ENCODE assay signal across 23 mouse cellular contexts in genomic region chr8:99348618-99349017, GRCm38 (mm10).
DNase-seq lines count a peak whose midpoint lies in the region; ATAC-seq lines count a peak whose summit lies in the region.
"Had no signal": no experiment of that assay in that cellular context is flagged by ENCODE, and none has a peak within 500 bp of the region (broad histone marks: within the 10 kb centered on the region; RNA-seq: fewer than 3 reads in every experiment).

No protein-coding gene starts in this region.

- peaks cover 28% of the 10 kb centered on the region for H3K4me1 ChIP-seq in midbrain, embryonic 10.5 days
- peaks cover 2% of the 10 kb centered on the region; the same call in 1 of the 2 replicates for H3K4me1 ChIP-seq in midbrain, embryonic 11.5 days (ENCODE audit: control insufficient read depth, insufficient read depth, low read length)
- no peaks in the 10 kb centered on the region; the same call in 1 of the 2 replicates for H3K4me1 ChIP-seq in midbrain, embryonic 16.5 days (ENCODE audit: control insufficient read depth, insufficient read depth, low read length)
- H3K4me1 ChIP-seq in heart, embryonic 12.5 days (replicated peaks), result no peaks in the 10 kb centered on the region
- H3K4me1 ChIP-seq: embryonic facial prominence, embryonic 12.5 days; hindbrain, embryonic 10.5 days; intestine, embryonic 15.5 days; limb, embryonic 12.5 days; liver, embryonic 13.5 days had no signal

- no peak overlapping the region for H3K9ac ChIP-seq in midbrain, embryonic 11.5 days (ENCODE audit: low read length)
- no peak overlapping the region for H3K9ac ChIP-seq in midbrain, embryonic 16.5 days (ENCODE audit: low read depth, low read length)
- H3K9ac ChIP-seq in heart, embryonic 12.5 days, result no peak overlapping the region
- H3K9ac ChIP-seq: embryonic facial prominence, embryonic 12.5 days; intestine, embryonic 15.5 days; limb, embryonic 12.5 days; liver, embryonic 13.5 days; lung, embryonic 14.5 days had no signal

- no peaks in the 10 kb centered on the region for H3K9me3 ChIP-seq in midbrain, embryonic 10.5 days (replicated peaks)
- H3K9me3 ChIP-seq in midbrain, embryonic 11.5 days (ENCODE audit: control insufficient read depth, low read length), result no peaks in the 10 kb centered on the region
- no peaks in the 10 kb centered on the region for H3K9me3 ChIP-seq in midbrain, embryonic 16.5 days (replicated peaks; ENCODE audit: control insufficient read depth, low read length, poor library complexity, severe bottlenecking)
- H3K9me3 ChIP-seq in heart, embryonic 12.5 days (replicated peaks), result no peaks in the 10 kb centered on the region
- H3K9me3 ChIP-seq: embryonic facial prominence, embryonic 12.5 days; hindbrain, embryonic 10.5 days; intestine, embryonic 15.5 days; limb, embryonic 12.5 days; liver, embryonic 13.5 days had no signal

- WGBS in midbrain, embryonic 10.5 days, result 63% methylated on average over 3 of the region's 3 CpGs
- WGBS in midbrain, embryonic 11.5 days, result 54% methylated on average over 3 of the region's 3 CpGs
- 31% methylated on average over 3 of the region's 3 CpGs for WGBS in midbrain, embryonic 16.5 days
- WGBS in heart, embryonic 12.5 days, result 70% methylated on average over 3 of the region's 3 CpGs

- DNase-seq in midbrain, embryonic 10.5 days (ENCODE audit: low spot score), result no peak
- no peak for DNase-seq in midbrain, embryonic 11.5 days (ENCODE audit: low spot score, missing footprints)
- peak; percentile 42 for DNase-seq in cerebellum, adult 11-12 months
- peak; percentile 67 to 86 for DNase-seq in cerebellum, postnatal 10 days
- DNase-seq: adrenal gland, adult 2 months; gastrocnemius, postnatal 25 days; kidney, adult 9 months; kidney, postnatal 25 days; layer of hippocampus, adult 9-11 months; liver, embryonic 13.5 days; lung, embryonic 14.5 days; lung, postnatal 4 days; retina, postnatal 1 day had no signal

- no peak for ATAC-seq in midbrain, embryonic 11.5 days (ENCODE audit: low FRiP score)
- ATAC-seq in midbrain, embryonic 16.5 days, result peak; percentile 45; the same call in 1 of the 2 replicates
- ATAC-seq in inflammation-experienced regulatory T-cells, adult 6 months, result no peak
- ATAC-seq in CD4-positive, CD25-positive, alpha-beta regulatory T cell, adult 4 months, result no peak
- ATAC-seq in heart, embryonic 12.5 days (ENCODE audit: insufficient number of reproducible peaks, low FRiP score), result no peak
- ATAC-seq: intestine, embryonic 15.5 days had no signal

- no peaks in the 10 kb centered on the region for H3K27me3 ChIP-seq in midbrain, embryonic 10.5 days (ENCODE audit: low read depth, poor library complexity, severe bottlenecking)
- H3K27me3 ChIP-seq in midbrain, embryonic 11.5 days (ENCODE audit: control insufficient read depth, insufficient read depth, low read length), result no peaks in the 10 kb centered on the region
- H3K27me3 ChIP-seq in midbrain, embryonic 16.5 days (ENCODE audit: control insufficient read depth, insufficient read depth, low read depth, low read length), result no peaks in the 10 kb centered on the region
- no peaks in the 10 kb centered on the region for H3K27me3 ChIP-seq in heart, embryonic 12.5 days (replicated peaks)
- H3K27me3 ChIP-seq: embryonic facial prominence, embryonic 12.5 days; intestine, embryonic 15.5 days; limb, embryonic 12.5 days; liver, embryonic 13.5 days had no signal

- no peaks in the 10 kb centered on the region for H3K36me3 ChIP-seq in midbrain, embryonic 10.5 days
- no peaks in the 10 kb centered on the region for H3K36me3 ChIP-seq in midbrain, embryonic 11.5 days (ENCODE audit: control insufficient read depth, insufficient read depth, low read length)
- H3K36me3 ChIP-seq in midbrain, embryonic 16.5 days (ENCODE audit: control insufficient read depth, insufficient read depth, low read length), result no peaks in the 10 kb centered on the region
- H3K36me3 ChIP-seq in heart, embryonic 12.5 days, result no peaks in the 10 kb centered on the region
- H3K36me3 ChIP-seq: embryonic facial prominence, embryonic 12.5 days; hindbrain, embryonic 10.5 days; intestine, embryonic 15.5 days; limb, embryonic 12.5 days; liver, embryonic 13.5 days had no signal

- 0 out of 2 replicates have a peak overlapping the region, but pooled peaks have one; percentile 38 for H3K27ac ChIP-seq in midbrain, embryonic 10.5 days (replicated peaks)
- no peak overlapping the region for H3K27ac ChIP-seq in midbrain, embryonic 11.5 days (ENCODE audit: low read depth, low read length)
- H3K27ac ChIP-seq in midbrain, embryonic 16.5 days (ENCODE audit: low read length), result no peak overlapping the region
- no peak overlapping the region for H3K27ac ChIP-seq in heart, embryonic 12.5 days (ENCODE audit: poor library complexity, severe bottlenecking)
- H3K27ac ChIP-seq: embryonic facial prominence, embryonic 12.5 days; hindbrain, embryonic 10.5 days; intestine, embryonic 15.5 days; limb, embryonic 12.5 days; liver, embryonic 13.5 days; stomach, postnatal 0 days had no signal

- H3K4me3 ChIP-seq in midbrain, embryonic 10.5 days, result no peak overlapping the region
- H3K4me3 ChIP-seq in midbrain, embryonic 11.5 days (ENCODE audit: low read depth, low read length), result no peak overlapping the region
- no peak overlapping the region for H3K4me3 ChIP-seq in midbrain, embryonic 16.5 days (ENCODE audit: low read depth, low read length)
- H3K4me3 ChIP-seq in heart, embryonic 12.5 days, result no peak overlapping the region
- H3K4me3 ChIP-seq: embryonic facial prominence, embryonic 12.5 days; erythroblast, embryonic 14.5 days; hindbrain, embryonic 10.5 days; intestine, embryonic 15.5 days; limb, embryonic 12.5 days; liver, embryonic 13.5 days had no signal

- H3K4me2 ChIP-seq in midbrain, embryonic 11.5 days, result no peak overlapping the region
- no peak overlapping the region for H3K4me2 ChIP-seq in midbrain, embryonic 16.5 days (ENCODE audit: low read length)
- H3K4me2 ChIP-seq in heart, embryonic 12.5 days, result no peak overlapping the region
- H3K4me2 ChIP-seq: embryonic facial prominence, embryonic 12.5 days; intestine, embryonic 15.5 days; limb, embryonic 12.5 days; liver, embryonic 13.5 days; lung, embryonic 14.5 days had no signal

Comparison
In these comparisons a context has a peak if more than half of its experiments do, and no peak if none do; other contexts are left out.
1. DNase-seq: peak in cerebellum, adult 11-12 months (single experiment) and cerebellum, postnatal 10 days (2 of 2); none in midbrain, embryonic 10.5 days (single experiment) and midbrain, embryonic 11.5 days (single experiment).